Mouse (Mus musculus): Measurements from ENCODE around the gene Fau.

Gene Fau

GRCm38 (mm10) chr19:6070571-6071250, 13.1 kb downstream of the Fau start:
- no peak for DNase-seq (ENCODE audit: low spot score in 2 of 2)

- DNase-seq (ENCODE audit: low spot score in 2 of 2) = no peak
These were observed 13.6 kb downstream of the Fau start for GRCm38 (mm10) chr19:6071261-6071660.

- DNase-seq (ENCODE audit: low spot score in 2 of 2) = no peak
These were observed 16.2 kb downstream of the Fau start for GRCm38 (mm10) chr19:6073889-6074288.

- DNase-seq (ENCODE audit: low spot score in 2 of 2) = peak; percentile 79 to 80
These were observed 19.1 kb downstream of the Fau start, which contains the start of gene Vps51 for GRCm38 (mm10) chr19:6076564-6077393. Gene Vps51 (minus strand): TSS chr19:6077231.

GRCm38 (mm10) chr19:6079983-6080480, 22.4 kb downstream of the Fau start, which contains the start of gene Tmem262:
Gene Tmem262 (plus strand): TSS chr19:6080033.
- no peak for DNase-seq (ENCODE audit: low spot score in 2 of 2)

GRCm38 (mm10) chr19:6082156-6082555, 24.5 kb downstream of the Fau start, which contains the start of gene Gm28374:
Gene Gm28374 (minus strand): TSS chr19:6082256.
- no peak for DNase-seq (ENCODE audit: low spot score in 2 of 2)

- peak; percentile 93 to 95 for DNase-seq (ENCODE audit: low spot score in 2 of 2)
These were observed 27.0 kb downstream of the Fau start, which contains the start of the genes Zfpl1 and Cdca5 for GRCm38 (mm10) chr19:6084478-6085248. Gene Zfpl1 (minus strand): TSS chr19:6084956. Gene Cdca5 (plus strand): TSS chr19:6084983.

GRCm38 (mm10) chr19:6085417-6085879, 27.8 kb downstream of the Fau start:
- DNase-seq (ENCODE audit: low spot score in 2 of 2) = no peak

GRCm38 (mm10) chr19:6088841-6089240, 31.2 kb downstream of the Fau start:
- DNase-seq (ENCODE audit: low spot score in 2 of 2) = no peak

GRCm38 (mm10) chr19:6094119-6094518, 36.5 kb downstream of the Fau start, which contains the start of gene AC131692.1:
Gene AC131692.1 (plus strand): TSS chr19:6094419.
- DNase-seq (ENCODE audit: low spot score in 2 of 2) = no peak

GRCm38 (mm10) chr19:6097847-6098246, 40.2 kb downstream of the Fau start:
- DNase-seq (ENCODE audit: low spot score in 2 of 2) = no peak

- DNase-seq (ENCODE audit: low spot score in 2 of 2) = no peak
These were observed 43.5 kb downstream of the Fau start for GRCm38 (mm10) chr19:6101186-6101585.

- no peak for DNase-seq (ENCODE audit: low spot score in 2 of 2)
These were observed 44.7 kb downstream of the Fau start for GRCm38 (mm10) chr19:6102169-6102853.

GRCm38 (mm10) chr19:6104476-6104875, 46.8 kb downstream of the Fau start:
- no peak for DNase-seq (ENCODE audit: low spot score in 2 of 2)

GRCm38 (mm10) chr19:6105586-6105985, 47.9 kb downstream of the Fau start, which contains the start of gene Naaladl1:
Gene Naaladl1 (plus strand): TSS chr19:6105782.
- DNase-seq (ENCODE audit: low spot score in 2 of 2) = no peak

All from urinary bladder, postnatal 4 days (tissue).